Mouse (Mus musculus) intestine, embryonic 16.5 days (tissue): ENCODE results near the gene Zfp646. TPM values are rescaled to one million over a fixed set of nuclear protein-coding genes. Genes with fewer than 3 reads are reported as not detected.

Experiments
- ATAC-seq: fragments of 200-750 bp; cut with Nextera tagmentation; 2 replicates; pipeline ENCODE4 v1.8.0; 2017; ENCODE audit warnings: moderate TSS enrichment, moderate library complexity
- H3K27ac ChIP-seq: fragments of 300-500 bp; sonication (generic); 2 replicates; pipeline ENCODE4 v1.5.1; 2014; ENCODE audit warnings: mild to moderate bottlenecking, low read length
- H3K27me3 ChIP-seq: fragments of 300-500 bp; sonication (generic); replicated peaks from 2 replicates; pipeline ENCODE4 v1.6.1; 2014; ENCODE audit warnings: low read length, control low read depth, mixed read lengths; ENCODE audit not compliant: control insufficient read depth, insufficient read depth
- H3K36me3 ChIP-seq: fragments of 300-500 bp; sonication (generic); 2 replicates; pipeline ENCODE4 v1.6.1; 2014; ENCODE audit warnings: low read length, control low read depth; ENCODE audit not compliant: control insufficient read depth, insufficient read depth
- H3K4me1 ChIP-seq: fragments of 300-500 bp; sonication (generic); 2 replicates; pipeline ENCODE4 v1.6.1; 2014; ENCODE audit warnings: low read length, control low read depth, mixed read lengths; ENCODE audit not compliant: control insufficient read depth, insufficient read depth
- H3K4me2 ChIP-seq: fragments of 300-500 bp; sonication (generic); 2 replicates; pipeline ENCODE4 v1.6.1; 2014; ENCODE audit warnings: low read depth, low read length, control low read depth
- H3K4me3 ChIP-seq: fragments of 300-500 bp; sonication (generic); 2 replicates; pipeline ENCODE4 v1.5.1; 2014; ENCODE audit warnings: mild to moderate bottlenecking, low read length
- H3K9ac ChIP-seq: fragments of 300-500 bp; sonication (generic); 2 replicates; pipeline ENCODE4 v1.6.1; 2014; ENCODE audit warnings: low read depth, low read length
- H3K9me3 ChIP-seq: fragments of 300-500 bp; sonication (generic); 2 replicates; pipeline ENCODE4 v1.6.1; 2016; ENCODE audit warnings: low read length, control low read depth; ENCODE audit not compliant: control insufficient read depth
- WGBS: fragments of 180-500 bp; shearing (Covaris S2); extraction: QIAGEN DNeasy Blood & Tissue Kit; methylation state at CpG from one replicate; pipeline ENCODE4 v1.1.7; 2014; 5-methylcytosine and 5-hydroxymethylcytosine counted together
- polyA plus RNA-seq: library from polyadenylated mRNA; unstranded; fragments of >200 nt; fragmentation: Nextera tagmentation; extraction: Ambion mirVana; gene quantifications from 2 replicates; pipeline ENCODE4 v1.2.1, GENCODE M21; 2015

Gene Zfp646
- polyA plus RNA-seq, 1 experiment from 2014 or later: 7.2 TPM

DNA sequence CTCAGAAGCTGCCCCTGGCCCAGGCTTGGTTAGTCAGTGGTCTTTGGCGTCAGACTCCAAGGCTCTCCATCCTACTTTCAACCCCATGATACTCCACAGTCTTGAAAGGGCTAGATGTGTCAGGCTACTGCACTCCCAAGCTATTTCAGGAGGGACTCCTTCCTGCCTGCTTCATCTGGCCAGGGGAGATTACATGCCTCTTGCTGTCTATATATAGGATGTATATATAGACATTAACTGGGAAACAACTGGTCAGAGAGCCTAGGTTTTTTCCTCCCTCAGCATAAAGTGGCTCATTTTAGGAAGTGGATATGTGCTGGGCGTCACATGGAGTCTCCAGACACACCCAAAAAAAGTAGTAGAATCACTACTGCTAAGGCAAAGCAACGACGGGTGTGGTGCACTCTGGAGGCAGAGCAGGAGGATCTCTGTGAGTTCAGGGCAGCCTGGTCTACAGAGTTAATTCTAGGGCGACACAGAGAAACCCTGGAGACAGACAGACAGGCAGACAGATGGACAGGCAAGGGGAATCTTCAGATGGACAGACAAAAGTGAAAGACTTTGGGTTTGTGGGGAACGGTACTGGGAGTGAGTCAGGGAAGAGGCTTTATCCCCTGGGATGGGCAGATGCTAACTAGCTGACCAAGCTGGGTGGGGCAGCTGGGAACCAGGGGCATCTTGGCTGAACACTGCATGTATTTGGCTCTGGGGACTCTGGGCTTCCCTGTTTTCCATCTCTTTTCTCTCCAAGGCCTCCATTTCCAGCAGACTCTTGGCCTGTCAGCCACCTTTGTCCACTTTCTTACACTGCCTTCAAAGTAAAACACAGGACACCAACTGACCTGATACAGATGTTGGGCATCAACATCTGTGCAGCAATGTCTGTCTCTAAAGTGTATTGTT is 25.8 kb upstream of the Zfp646 start:
- Histone ChIP-seq H3K9me3 (no peaks in the 10 kb centered on the region), H3K4me2 (no peak overlapping the region), H3K27ac (no peak overlapping the region), H3K9ac (no peak overlapping the region), H3K27me3 (no peaks in the 10 kb centered on the region), H3K4me3 (no peak overlapping the region), H3K36me3 (0 out of 2 replicates have a peak, but pooled peaks cover 12% of the 10 kb centered on the region), H3K4me1 (no peaks in the 10 kb centered on the region)
- no peak for ATAC-seq
- 67% methylated on average over 6 of the region's 6 CpGs for whole genome bisulfite sequencing

DNA sequence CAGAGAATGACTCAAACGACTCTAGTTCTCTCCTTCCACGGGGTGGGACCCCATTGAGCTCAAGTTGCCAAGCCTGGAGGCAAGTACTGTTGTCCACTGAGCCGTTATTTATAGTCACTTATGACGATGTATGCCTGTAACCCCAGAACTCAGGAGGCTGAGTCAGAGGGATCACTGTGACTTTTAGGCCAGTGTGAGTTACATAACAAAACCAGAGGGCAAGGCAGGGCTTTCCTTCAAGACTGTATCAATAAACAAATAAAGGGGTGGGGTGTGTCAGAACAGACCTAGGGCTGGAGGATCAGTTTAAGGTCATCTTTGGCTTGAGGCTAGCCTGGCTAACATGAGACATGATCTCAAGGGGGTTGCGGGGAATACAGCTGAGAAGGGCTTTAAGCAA is 25.1 kb upstream of the Zfp646 start:
- Histone ChIP-seq H3K27ac (no peak overlapping the region), H3K9me3 (no peaks in the 10 kb centered on the region), H3K4me1 (no peaks in the 10 kb centered on the region), H3K4me3 (no peak overlapping the region), H3K4me2 (no peak overlapping the region), H3K9ac (no peak overlapping the region), H3K27me3 (no peaks in the 10 kb centered on the region), H3K36me3 (0 out of 2 replicates have a peak, but pooled peaks cover 12% of the 10 kb centered on the region)
- no peak for ATAC-seq
- 63% methylated on average over 5 of the region's 5 CpGs for WGBS

DNA sequence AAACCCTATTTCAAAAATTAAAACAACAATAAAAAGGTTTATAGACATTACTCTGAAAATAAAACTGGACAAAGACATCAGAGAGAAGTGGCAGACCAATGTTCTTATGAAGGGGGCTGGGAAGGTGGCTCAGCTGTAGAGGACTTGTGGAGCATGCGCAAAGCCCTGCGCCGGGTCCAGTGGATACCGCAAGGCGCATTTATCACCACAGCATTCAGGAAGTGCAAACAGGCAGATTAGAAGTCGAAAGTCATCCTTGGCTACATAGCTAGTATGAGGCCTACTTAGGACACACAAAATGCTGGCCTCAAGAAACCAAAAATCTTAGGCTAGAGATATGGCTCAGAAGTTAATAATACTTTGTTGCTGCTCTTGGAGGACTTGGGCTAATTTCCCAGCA is 17.8 kb upstream of the Zfp646 start:
- WGBS: 85% methylated on average over 6 of the region's 6 CpGs

DNA sequence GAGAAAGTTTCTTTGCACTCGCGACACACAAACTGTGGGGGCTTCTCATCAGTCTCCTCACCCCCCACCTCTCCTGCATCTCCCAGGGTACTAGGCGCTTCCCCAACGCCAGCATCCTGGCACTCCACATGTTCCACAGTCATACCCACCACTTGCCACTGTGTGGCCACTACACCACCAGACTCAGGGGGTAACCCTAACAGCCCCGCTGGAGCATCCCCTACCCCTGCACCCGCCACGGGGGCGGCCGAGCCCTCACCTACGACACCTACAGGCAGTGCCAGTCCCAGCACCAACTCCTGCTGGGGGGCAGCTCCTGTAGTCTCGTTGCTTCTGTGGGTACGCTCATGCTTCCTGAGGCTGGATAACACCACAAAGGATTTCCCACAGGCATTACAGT is 9.6 kb upstream of the Zfp646 start:
- peaks cover 18% of the 10 kb centered on the region for H3K36me3 ChIP-seq
- H3K9ac ChIP-seq: no peak overlapping the region
- H3K4me1 ChIP-seq: peaks cover 5% of the 10 kb centered on the region
- 90% methylated on average over 12 of the region's 12 CpGs for WGBS
- no peak for ATAC-seq
- no peaks in the 10 kb centered on the region for H3K27me3 ChIP-seq
- H3K4me3 ChIP-seq: no peak overlapping the region
- no peak overlapping the region for H3K27ac ChIP-seq
- no peaks in the 10 kb centered on the region for H3K9me3 ChIP-seq
- H3K4me2 ChIP-seq: no peak overlapping the region

More for the DNA sequence above, 17.8 kb upstream of the Zfp646 start:
- ATAC-seq: no peak
- H3K4me1 ChIP-seq: no peaks in the 10 kb centered on the region
- H3K9me3 ChIP-seq: no peaks in the 10 kb centered on the region
- no peak overlapping the region for H3K4me3 ChIP-seq
- no peak overlapping the region for H3K4me2 ChIP-seq
- no peaks in the 10 kb centered on the region for H3K36me3 ChIP-seq
- H3K27me3 ChIP-seq: no peaks in the 10 kb centered on the region
- H3K9ac ChIP-seq: no peak overlapping the region
- no peak overlapping the region for H3K27ac ChIP-seq

DNA sequence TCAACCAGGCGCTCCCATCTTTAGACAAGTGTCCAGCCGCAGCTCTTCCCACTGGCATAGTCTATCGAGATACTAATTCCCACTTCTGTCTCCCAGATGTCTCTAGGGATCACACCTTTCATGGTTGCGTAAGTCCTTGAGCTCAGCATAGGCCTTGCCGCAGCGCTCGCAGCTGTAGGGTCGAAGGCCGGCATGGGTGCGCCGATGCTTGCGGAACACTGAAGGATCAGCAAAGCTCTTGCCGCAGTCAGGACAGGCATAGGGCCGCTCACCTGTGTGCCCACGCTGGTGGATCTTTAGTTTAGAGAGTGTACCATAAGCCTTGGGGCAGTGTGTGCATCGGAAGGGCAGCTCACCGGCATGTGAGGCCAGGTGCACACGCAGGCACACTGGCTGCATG is 8.4 kb upstream of the Zfp646 start:
- H3K27me3 ChIP-seq: no peaks in the 10 kb centered on the region
- 96% methylated on average over 18 of the region's 18 CpGs for WGBS
- peaks cover 18% of the 10 kb centered on the region for H3K36me3 ChIP-seq
- peaks cover 5% of the 10 kb centered on the region for H3K4me1 ChIP-seq
- no peak overlapping the region for H3K27ac ChIP-seq
- no peak overlapping the region for H3K4me2 ChIP-seq
- no peak overlapping the region for H3K4me3 ChIP-seq
- ATAC-seq: no peak
- no peak overlapping the region for H3K9ac ChIP-seq
- H3K9me3 ChIP-seq: no peaks in the 10 kb centered on the region

DNA sequence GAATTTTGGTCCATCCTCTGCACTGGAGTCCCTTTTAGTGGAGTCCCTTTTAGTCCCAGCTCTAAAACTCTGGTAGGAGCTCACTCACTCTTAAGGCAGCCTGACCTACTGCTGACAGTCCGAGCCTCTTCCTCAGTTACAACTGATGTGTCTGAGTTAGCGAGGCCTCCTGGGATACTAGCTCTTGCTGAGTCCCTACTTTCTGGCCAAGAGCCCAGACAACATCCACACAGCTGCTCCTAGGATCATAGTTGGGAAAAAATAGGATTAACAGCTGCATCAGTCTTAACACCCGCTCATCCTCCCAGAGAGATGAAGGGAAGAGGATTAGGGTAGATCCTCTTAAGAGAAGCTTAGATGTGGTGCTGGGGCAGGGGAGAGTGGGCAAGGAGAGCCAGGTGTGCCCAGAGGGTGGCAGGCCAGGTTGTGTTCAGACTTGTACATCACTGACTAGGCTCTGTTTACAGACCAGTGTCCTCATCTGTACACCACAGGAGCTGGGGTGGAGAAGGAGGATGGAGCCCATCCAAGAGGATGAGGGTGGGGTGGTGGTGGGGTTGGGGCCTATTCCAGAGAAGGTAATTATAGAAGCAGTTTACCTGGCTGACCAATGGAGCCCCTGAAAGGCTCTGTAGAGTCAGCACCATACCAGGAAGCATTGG is 6.7 kb upstream of the Zfp646 start:
- WGBS: 55% methylated on average over 3 of the region's 3 CpGs
- peaks cover 12% of the 10 kb centered on the region for H3K4me1 ChIP-seq
- H3K4me2 ChIP-seq: no peak overlapping the region
- no peaks in the 10 kb centered on the region for H3K9me3 ChIP-seq
- H3K9ac ChIP-seq: no peak overlapping the region
- H3K27ac ChIP-seq: peak overlapping the region; percentile 36
- no peaks in the 10 kb centered on the region for H3K27me3 ChIP-seq
- peaks cover 18% of the 10 kb centered on the region for H3K36me3 ChIP-seq
- H3K4me3 ChIP-seq: no peak overlapping the region
- ATAC-seq: peak; percentile 69

DNA sequence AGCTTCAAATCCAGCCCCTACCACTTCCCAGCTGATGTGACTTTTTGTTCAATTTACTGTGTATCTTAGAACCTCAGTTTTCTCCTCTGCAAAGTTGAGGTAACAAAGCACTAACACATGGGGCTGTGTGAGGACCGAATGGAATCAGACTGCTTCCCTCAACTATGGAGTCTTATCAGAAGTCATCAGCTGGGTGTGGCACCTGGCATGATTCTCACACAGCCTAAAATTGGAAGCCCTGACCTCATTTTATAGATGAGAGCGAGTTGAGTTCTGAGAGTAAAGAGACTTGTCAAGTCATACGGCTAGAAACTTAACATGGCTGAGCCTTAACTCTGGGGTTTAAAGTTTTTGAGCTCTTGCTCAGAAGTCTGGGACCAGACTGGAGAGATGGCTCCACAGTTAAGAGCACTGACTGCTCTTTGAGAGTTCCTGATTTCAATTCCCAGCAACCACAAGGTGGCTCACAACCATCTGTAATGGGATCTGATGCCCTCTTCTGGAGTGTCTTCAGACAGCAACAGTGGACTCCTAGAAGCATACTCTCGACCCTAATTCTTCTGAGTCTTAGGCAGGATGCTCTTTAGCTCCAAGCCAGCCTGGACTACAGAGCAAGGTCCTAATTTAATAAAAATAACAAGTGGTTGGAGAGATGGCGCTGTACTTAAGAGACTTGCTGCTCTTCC is 5.7 kb upstream of the Zfp646 start:
- Histone ChIP-seq H3K4me3 (no peak overlapping the region), H3K9me3 (no peaks in the 10 kb centered on the region), H3K9ac (no peak overlapping the region), H3K4me2 (no peak overlapping the region), H3K36me3 (peaks cover 18% of the 10 kb centered on the region), H3K27ac (no peak overlapping the region), H3K4me1 (peaks cover 17% of the 10 kb centered on the region), H3K27me3 (no peaks in the 10 kb centered on the region)
- no peak for ATAC-seq
- 81% methylated on average over 5 of the region's 5 CpGs for WGBS

DNA sequence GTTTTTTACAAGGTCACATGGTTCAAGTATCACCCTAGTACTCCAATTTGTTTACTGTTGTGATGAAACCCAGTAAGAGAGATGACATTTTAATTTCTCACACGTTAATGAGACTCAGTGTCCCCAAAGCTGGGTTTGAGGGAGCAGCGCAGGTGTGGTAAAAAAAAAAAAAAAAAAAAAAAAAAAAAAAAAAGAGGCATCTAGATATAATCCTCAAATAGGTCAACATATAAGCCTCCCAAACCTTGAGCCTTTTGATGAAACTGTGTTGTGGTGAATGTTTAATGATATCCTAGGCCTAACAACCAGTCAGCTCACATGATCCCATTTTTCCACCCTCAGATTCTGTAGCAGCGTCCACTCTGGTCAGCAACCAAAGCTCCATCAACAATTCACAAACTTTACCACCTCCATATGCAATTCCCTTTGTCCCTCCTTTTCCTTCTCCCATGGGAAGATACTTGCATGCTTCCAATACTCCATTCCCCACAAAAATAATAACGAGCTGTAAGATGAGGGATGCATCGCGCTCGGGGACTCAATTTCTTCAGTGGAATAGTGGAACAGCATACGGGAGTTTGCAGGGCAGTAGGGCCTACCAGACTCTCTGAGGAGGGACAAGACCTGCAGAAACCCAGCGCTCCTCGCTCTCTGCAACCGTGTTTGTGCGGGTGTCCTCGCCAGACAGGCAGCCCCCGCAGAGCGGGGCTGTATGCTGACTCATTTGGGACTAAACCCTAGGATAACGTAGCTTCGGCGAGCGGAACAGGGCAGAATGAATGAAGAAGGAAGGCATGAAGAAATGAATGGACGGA is 1.0 kb upstream of the Zfp646 start:
- Histone ChIP-seq H3K9ac (peak overlapping the region; percentile 99), H3K4me3 (peak overlapping the region; percentile 99), H3K4me1 (peaks cover 21% of the 10 kb centered on the region), H3K36me3 (peaks cover 16% of the 10 kb centered on the region), H3K9me3 (no peaks in the 10 kb centered on the region), H3K4me2 (peak overlapping the region; percentile 57), H3K27me3 (no peaks in the 10 kb centered on the region), H3K27ac (peak overlapping the region; percentile 100)
- ATAC-seq: peak; percentile 18
- WGBS: 2% methylated on average over 20 of the region's 20 CpGs
